Mouse (Mus musculus): Measurements from ENCODE around the gene Gm8660.
"Not testable (repeated sequence)": the region's sequence is repeated elsewhere in the genome, so short reads cannot be mapped to it uniquely, and the experiment has no call there.

Gene Gm8660

DNA sequence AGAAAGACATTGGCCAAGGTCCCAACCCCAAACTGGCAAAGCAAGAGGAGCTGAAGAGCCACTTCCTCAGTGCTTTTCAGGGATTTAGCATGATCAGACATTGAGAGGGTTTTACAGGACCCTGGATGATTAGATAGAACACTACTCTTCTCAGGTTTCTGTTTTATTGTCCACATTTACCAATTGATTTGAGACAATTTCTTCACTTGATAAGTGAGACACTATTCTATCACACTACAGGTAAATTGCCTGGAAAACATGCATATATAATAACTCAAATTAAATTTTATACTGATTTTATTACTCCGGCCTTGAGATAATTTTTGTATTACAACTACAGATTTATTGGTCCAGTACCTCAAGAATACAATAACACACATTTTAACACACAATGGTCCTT is at the start of gene Gm8660:
Gm8660 (minus strand) TSS at position 101 of the 400 bp plus-strand sequence.
- not testable (repeated sequence) for DNase-seq

DNA sequence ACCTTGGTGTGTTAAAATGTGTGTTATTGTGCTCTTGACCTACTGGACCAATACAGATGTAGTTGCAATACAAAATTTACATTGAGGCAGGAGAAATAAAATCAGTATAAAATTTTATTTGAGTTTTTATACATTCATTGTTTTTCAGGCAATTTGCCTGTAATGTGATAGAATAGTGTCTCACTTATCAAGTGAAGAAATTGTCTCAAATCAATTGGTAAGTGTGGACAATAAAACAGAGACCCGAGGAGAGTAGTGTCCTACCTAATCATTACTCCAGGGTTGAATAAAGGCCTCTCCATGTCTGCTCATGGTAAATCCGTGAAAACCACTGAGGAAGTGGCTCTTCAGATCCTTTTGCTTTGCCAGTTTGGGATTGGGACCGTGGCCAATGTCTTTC is 42.4 kb upstream of the Gm8660 start, which contains the start of gene Vmn1r148:
Vmn1r148 (plus strand) TSS at position 301 of the 400 bp plus-strand sequence.
- not testable (repeated sequence) for DNase-seq

DNA sequence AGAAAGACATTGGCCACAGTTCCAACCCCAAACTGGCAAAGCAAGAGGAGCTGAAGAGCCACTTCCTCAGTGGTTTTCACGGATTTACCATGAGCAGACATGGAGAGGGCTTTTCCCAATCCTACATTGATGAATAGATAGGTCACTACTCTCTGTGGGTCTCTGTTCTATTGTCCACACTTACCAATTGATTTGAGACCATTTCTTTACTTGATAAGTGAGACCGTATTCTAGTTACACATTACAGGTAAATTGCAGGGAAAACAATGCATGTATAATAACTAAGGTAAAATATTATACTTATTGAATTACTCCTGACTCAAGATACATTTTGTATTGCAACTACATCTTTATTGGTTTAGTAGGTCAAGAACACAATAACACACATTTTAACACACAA is 41.2 kb downstream of the Gm8660 start, which contains the start of gene Gm4187:
Gm4187 (minus strand) TSS at position 101 of the 400 bp plus-strand sequence.
- not testable (repeated sequence) for DNase-seq
